Mouse (Mus musculus) lung, postnatal 0 days (tissue): ENCODE measurements around the gene Crhr1. TPM values are rescaled to one million over a fixed set of nuclear protein-coding genes. Genes with fewer than 3 reads are reported as not detected.

Experiments
- ATAC-seq: fragments of 200-750 bp; cut with Nextera tagmentation; 2 replicates; pipeline ENCODE4 v1.8.0; 2017; ENCODE audit warnings: moderate library complexity
- DNase-seq: peaks from one replicate; pipeline ENCODE4 v3.0.0-alpha.2; 2016; ENCODE audit warnings: low spot score
- H3K27ac ChIP-seq: fragments of 300-500 bp; sonication (generic); 2 replicates; pipeline ENCODE4 v1.5.1; 2014; ENCODE audit warnings: antibody characterized with exemption, mild to moderate bottlenecking, low read length, mixed read lengths
- H3K27me3 ChIP-seq: fragments of 300-500 bp; sonication (generic); replicated peaks from 2 replicates; pipeline ENCODE4 v1.6.1; 2014; ENCODE audit warnings: low read length, mixed read lengths; ENCODE audit not compliant: insufficient read depth
- H3K36me3 ChIP-seq: fragments of 300-500 bp; sonication (generic); 2 replicates; pipeline ENCODE4 v1.6.1; 2014; ENCODE audit warnings: low read length, mixed read lengths; ENCODE audit not compliant: insufficient read depth
- H3K4me1 ChIP-seq: fragments of 300-500 bp; sonication (generic); 2 replicates; pipeline ENCODE4 v1.6.1; 2014; ENCODE audit warnings: antibody characterized with exemption, low read depth, low read length, mixed read lengths; ENCODE audit not compliant: insufficient read depth
- H3K4me2 ChIP-seq: fragments of 300-500 bp; sonication (generic); replicated peaks from 2 replicates; pipeline ENCODE4 v1.6.1; 2014; ENCODE audit warnings: low read depth, mild to moderate bottlenecking, low read length, moderate library complexity, mixed read lengths
- H3K4me3 ChIP-seq: fragments of 300-500 bp; sonication (generic); 2 replicates; pipeline ENCODE4 v1.5.1; 2014; ENCODE audit warnings: low read depth, low read length
- H3K9ac ChIP-seq: fragments of 300-500 bp; sonication (generic); replicated peaks from 2 replicates; pipeline ENCODE4 v1.6.1; 2014; ENCODE audit warnings: low read depth, mild to moderate bottlenecking
- H3K9me3 ChIP-seq: fragments of 300-500 bp; sonication (generic); 2 replicates; pipeline ENCODE4 v1.6.1; 2016; ENCODE audit warnings: low read length, mixed read lengths
- CTCF ChIP-seq: IDR thresholded peaks from 2 replicates; pipeline ENCODE4 v1.5.1; 2016; ENCODE audit warnings: antibody characterized with exemption, mild to moderate bottlenecking
- EP300 ChIP-seq: IDR thresholded peaks from 2 replicates; pipeline ENCODE4 v1.6.1; 2016; ENCODE audit warnings: antibody characterized with exemption, mild to moderate bottlenecking, control low read depth
- WGBS: fragments of 180-500 bp; shearing (Covaris S2); extraction: QIAGEN DNeasy Blood & Tissue Kit; methylation state at CpG from one replicate; pipeline ENCODE4 v1.1.7; 2014; 5-methylcytosine and 5-hydroxymethylcytosine counted together
- polyA plus RNA-seq: library from polyadenylated mRNA; unstranded; fragments of >200 nt; fragmentation: Nextera tagmentation; extraction: Ambion mirVana; gene quantifications from 2 replicates; pipeline ENCODE4 v1.2.1, GENCODE M21; 2015

Crhr1 gene
- polyA plus RNA-seq: not detected in 2 replicates

DNA sequence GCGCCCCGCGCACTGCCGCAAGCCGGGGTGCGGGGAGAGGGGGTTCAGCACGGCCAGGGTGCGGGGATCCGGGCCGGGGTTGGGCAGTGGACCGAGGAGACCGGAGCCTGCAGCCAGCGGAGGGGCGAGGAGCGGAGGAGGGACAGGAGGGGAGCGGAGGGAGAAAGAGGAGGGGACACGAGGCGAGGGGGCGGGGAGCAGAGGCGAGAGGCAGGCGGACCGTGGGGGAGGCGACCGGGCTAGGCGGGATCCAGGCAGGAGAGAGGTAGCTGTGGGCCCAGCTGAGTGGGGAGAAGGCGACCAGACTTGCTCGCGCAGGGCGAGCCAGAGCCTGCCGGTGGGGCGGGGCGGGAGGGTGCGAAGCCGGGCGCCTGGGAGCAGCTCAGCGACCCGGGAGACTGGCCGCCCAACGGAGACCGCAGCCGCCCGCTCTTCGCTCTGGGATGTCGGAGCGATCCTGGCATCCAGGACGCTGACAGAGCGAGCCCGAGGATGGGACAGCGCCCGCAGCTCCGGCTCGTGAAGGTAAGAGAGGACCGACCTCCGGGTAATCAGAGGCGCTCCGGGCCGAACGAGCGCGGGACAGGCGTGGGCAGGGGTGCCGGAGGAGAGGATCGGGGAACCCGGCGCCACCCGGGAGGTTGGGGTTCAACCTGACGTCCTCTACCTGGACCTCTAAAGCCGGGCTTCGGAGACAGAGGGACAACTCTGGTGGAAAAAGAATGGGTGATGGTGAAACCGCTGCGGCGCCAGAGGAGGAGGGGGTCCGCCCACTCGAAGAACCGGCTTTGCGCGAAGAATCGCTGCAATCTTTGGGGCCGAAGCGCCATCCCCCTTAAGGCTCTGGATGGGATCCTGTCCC, at the start of gene Crhr1:
TSS of gene Crhr1 (plus strand) at position 276 of the 862 bp plus-strand sequence.
- H3K4me1 ChIP-seq: no peaks in the 10 kb centered on the region
- no peak for TF ChIP-seq CTCF
- no peak within 1 kb of the TSS for H3K9ac ChIP-seq
- WGBS: under 1% methylated on average over 60 of the region's 80 CpGs
- no peak within 1 kb of the TSS for H3K27ac ChIP-seq
- ATAC-seq (no peak), DNase-seq (no peak)
- no peaks in the 10 kb centered on the region for H3K36me3 ChIP-seq
- H3K4me2 ChIP-seq: peak within 1 kb of the TSS; percentile 53
- H3K9me3 ChIP-seq: no peaks in the 10 kb centered on the region
- peaks cover 43% of the 10 kb centered on the region for H3K27me3 ChIP-seq
- H3K4me3 ChIP-seq: peak within 1 kb of the TSS; percentile 25

- TF ChIP-seq EP300 (no peak), CTCF (no peak)
- 82% methylated on average over 6 of the region's 7 CpGs for WGBS
- Histone ChIP-seq H3K9me3 (no peaks in the 10 kb centered on the region), H3K9ac (no peak overlapping the region), H3K27ac (no peak overlapping the region), H3K4me3 (no peak overlapping the region), H3K27me3 (no peaks in the 10 kb centered on the region), H3K4me2 (no peak overlapping the region), H3K36me3 (no peaks in the 10 kb centered on the region), H3K4me1 (no peaks in the 10 kb centered on the region)
- no peak for ATAC-seq
- DNase-seq: no peak
Measured at GRCm38 (mm10) chr11:104083248-104083647, 49.4 kb upstream of the Crhr1 start.

GRCm38 (mm10) chr11:104083716-104084115, 48.9 kb upstream of the Crhr1 start:
- 79% methylated on average over 6 of the region's 6 CpGs for WGBS
- no peak for ATAC-seq

GRCm38 (mm10) chr11:104088519-104088918, 44.1 kb upstream of the Crhr1 start:
- no peaks in the 10 kb centered on the region for H3K4me1 ChIP-seq
- no peaks in the 10 kb centered on the region for H3K36me3 ChIP-seq
- TF ChIP-seq CTCF (no peak), EP300 (no peak)
- DNase-seq (no peak), ATAC-seq (no peak)
- H3K4me3 ChIP-seq: no peak overlapping the region
- H3K27ac ChIP-seq: no peak overlapping the region
- H3K9me3 ChIP-seq: no peaks in the 10 kb centered on the region
- H3K9ac ChIP-seq: no peak overlapping the region
- H3K27me3 ChIP-seq: no peaks in the 10 kb centered on the region
- WGBS: 63% methylated on average over 10 of the region's 10 CpGs
- H3K4me2 ChIP-seq: no peak overlapping the region

More at GRCm38 (mm10) chr11:104083716-104084115, 48.9 kb upstream of the Crhr1 start:
- Histone ChIP-seq H3K27ac (no peak overlapping the region), H3K4me1 (no peaks in the 10 kb centered on the region), H3K9ac (no peak overlapping the region), H3K36me3 (no peaks in the 10 kb centered on the region), H3K9me3 (no peaks in the 10 kb centered on the region), H3K4me2 (no peak overlapping the region), H3K4me3 (no peak overlapping the region), H3K27me3 (no peaks in the 10 kb centered on the region)
- no peak for TF ChIP-seq CTCF
- TF ChIP-seq EP300: no peak
- no peak for DNase-seq

- no peaks in the 10 kb centered on the region for H3K27me3 ChIP-seq
- H3K4me1 ChIP-seq: no peaks in the 10 kb centered on the region
- no peak for DNase-seq
- H3K27ac ChIP-seq: no peak overlapping the region
- H3K4me3 ChIP-seq: no peak overlapping the region
- no peak overlapping the region for H3K9ac ChIP-seq
- no peaks in the 10 kb centered on the region for H3K36me3 ChIP-seq
- ATAC-seq: no peak
- no peaks in the 10 kb centered on the region for H3K9me3 ChIP-seq
- TF ChIP-seq EP300: no peak
- TF ChIP-seq CTCF: no peak
- H3K4me2 ChIP-seq: no peak overlapping the region
Measured at GRCm38 (mm10) chr11:104090769-104091168, 41.9 kb upstream of the Crhr1 start.

- H3K4me3 ChIP-seq: no peak overlapping the region
- no peaks in the 10 kb centered on the region for H3K27me3 ChIP-seq
- no peaks in the 10 kb centered on the region for H3K9me3 ChIP-seq
- DNase-seq (no peak), ATAC-seq (no peak)
- TF ChIP-seq EP300: no peak
- WGBS: 73% methylated on average over 3 of the region's 3 CpGs
- no peak overlapping the region for H3K9ac ChIP-seq
- H3K4me1 ChIP-seq: no peaks in the 10 kb centered on the region
- no peak overlapping the region for H3K27ac ChIP-seq
- no peaks in the 10 kb centered on the region for H3K36me3 ChIP-seq
- H3K4me2 ChIP-seq: no peak overlapping the region
Measured at GRCm38 (mm10) chr11:104095151-104095550, 37.5 kb upstream of the Crhr1 start.
